Mouse (Mus musculus): ENCODE measurements at regions not wholly inside any gene's neighbourhood (a gene's known extent, or its start where the extent isn't known, plus 50 kb on each side); places are given as distances from the start of the nearest gene placed in this dataset.
A peak's percentile ranks its signal among the peaks of the same experiment; 100 is the strongest.
"Not testable (repeated sequence)": the region's sequence is repeated elsewhere in the genome, so short reads cannot be mapped to it uniquely, and the experiment has no call there.

DNA sequence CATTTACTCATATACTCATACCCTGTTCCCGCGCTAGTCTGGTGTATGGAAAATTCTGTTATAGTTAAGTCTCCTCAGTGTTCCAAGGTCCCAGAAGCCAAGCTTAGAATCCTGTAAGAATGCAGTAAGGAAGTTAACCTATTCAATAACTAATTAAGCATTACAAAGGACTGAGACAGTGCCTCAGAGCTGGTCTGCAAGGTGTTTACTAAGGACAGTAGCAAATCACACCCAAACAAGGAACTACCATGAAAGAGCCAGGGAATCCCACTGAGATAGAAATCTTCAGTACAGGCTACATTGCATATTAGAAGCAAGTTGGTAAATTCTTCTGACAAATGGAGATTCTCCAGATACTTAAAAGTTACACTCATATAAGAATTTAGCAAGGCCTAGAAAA lies 516.7 kb upstream of the Gm10131 start:
- DNase-seq (ENCODE audit: low spot score), result not testable (repeated sequence)

DNA sequence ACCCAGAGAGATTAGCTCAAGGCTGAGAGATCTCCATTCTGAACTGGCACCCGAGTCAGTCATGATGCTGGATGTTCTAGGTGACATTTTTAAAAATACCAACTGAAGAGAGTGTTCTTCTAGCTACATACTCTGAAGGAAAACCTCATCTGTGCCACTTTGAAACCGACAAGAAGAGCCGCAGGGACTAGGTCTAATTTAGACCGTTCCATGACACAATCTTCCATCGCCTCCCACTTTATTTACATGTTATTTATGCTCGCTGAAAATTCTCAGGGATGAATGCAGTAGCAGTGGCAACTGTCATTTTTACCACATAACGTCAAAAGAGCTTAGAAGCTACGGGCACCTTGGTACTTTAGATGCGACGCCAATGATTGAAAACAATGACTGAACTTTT lies 514.1 kb upstream of the Gm10131 start:
- DNase-seq (ENCODE audit: low spot score), result no peak

- DNase-seq (ENCODE audit: low spot score), result no peak
These were observed 512.2 kb upstream of the Gm10131 start for GRCm38 (mm10) chr8:34623783-34624182.

DNA sequence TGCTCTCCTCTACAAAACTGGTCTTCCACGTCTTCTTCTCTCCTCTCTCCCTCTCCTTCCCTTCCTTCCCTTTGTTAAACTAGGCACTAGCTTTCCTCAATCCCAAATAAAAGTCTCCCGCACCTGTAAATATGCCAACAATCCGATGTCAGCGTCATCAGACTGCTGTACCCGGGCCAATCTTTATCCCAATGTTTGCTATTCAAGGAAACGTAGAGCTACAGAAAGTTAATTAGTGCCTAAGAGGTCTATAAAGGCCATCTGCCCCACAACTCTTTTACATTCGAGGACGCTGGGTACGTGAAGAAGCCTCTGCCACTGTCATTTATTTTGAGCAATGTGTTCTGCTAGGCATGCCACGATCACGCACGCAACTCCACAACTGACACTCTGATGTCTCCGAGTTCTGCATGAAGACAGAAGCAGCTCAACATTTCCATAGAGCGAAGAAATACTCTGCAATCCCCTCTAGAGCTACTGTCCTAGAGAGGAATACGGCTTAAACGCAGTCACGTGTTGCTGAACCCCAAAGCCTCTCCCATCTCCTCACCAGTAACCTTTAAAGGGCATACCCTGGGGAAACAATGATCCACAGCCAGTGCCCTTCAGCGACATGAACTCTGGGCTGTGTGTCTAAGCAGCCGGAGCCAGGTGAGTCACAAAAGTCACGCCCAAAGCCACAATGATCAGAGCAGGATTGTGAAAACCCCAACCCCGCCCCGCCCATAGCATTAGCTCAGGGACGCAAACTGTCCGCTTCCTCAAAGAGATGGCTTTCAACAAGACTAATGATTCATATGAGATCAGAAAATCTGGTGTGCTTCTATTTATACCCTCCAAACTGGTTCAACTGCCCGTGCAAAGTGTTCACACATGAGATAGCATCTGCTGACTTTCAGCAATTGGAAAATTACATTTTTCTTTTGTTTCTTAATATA lies 510.9 kb upstream of the Gm10131 start:
- DNase-seq (ENCODE audit: low spot score), result peak; percentile 2

DNA sequence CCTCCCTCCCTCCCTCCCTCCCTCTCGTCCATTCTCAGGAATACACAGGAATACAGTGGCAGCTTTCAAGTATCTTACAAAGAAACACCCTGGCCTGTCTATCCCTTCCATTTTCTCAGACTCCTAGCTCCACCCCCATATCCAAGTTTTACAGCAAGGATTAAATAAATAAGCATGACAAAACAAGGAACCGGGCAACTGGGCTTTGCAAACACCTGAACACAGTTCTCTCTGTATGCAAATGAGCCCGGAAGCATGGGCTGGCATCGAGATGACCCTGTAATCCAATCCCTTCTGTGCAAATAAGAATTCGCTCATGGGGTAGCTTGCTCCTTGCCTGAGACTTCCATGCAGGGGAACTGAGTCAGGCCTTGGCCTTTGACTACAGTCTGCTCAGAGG lies 506.5 kb upstream of the Gm10131 start:
- no peak for DNase-seq (ENCODE audit: low spot score)

DNA sequence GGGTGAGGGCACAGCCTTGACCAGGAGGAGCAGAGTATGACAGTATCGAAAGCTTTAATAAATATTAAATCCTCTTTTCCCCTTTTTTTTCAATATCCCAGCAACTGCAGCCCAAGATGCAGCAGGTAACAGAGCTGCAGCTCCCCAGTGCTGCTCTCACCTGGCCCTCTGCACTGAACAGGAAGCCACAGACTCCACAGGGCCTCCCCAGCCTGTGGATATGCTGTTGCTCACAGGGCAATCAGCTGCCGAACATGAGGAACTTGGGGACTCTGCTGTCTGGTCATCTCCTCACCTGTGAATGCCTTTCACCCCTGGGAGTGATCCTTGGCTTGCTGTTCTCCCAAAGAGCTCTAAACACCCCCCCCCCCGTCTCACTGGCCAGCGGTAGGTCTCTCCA lies 503.4 kb upstream of the Gm10131 start:
- no peak for DNase-seq (ENCODE audit: low spot score)

DNA sequence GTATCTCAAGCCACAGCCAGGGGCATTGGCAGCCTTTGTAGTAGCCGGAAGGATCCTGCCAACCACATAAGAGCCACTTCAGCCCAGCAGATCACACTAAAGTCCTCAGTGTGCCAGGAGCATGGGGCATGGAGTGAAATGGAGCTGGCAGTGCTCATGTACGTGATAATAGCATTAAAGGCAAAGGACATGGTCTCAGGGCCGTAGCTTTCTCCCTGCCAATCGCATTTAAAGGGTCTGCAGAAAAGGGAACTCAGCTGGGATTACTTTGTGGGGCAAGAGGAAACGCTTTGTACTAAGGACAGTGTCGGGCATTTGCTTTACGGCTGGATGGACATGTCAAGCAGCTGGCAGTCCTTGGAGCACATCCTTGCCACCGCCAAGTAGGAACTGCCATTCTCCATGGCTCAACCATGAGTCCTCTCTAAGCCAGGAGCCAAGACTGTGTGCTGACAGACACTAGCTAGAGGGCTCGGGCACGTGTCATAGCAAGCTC lies 502.5 kb upstream of the Gm10131 start:
- no peak for DNase-seq (ENCODE audit: low spot score)

GRCm38 (mm10) chr8:34613138-34613537 lies 501.6 kb upstream of the Gm10131 start:
- no peak for DNase-seq (ENCODE audit: low spot score)

DNA sequence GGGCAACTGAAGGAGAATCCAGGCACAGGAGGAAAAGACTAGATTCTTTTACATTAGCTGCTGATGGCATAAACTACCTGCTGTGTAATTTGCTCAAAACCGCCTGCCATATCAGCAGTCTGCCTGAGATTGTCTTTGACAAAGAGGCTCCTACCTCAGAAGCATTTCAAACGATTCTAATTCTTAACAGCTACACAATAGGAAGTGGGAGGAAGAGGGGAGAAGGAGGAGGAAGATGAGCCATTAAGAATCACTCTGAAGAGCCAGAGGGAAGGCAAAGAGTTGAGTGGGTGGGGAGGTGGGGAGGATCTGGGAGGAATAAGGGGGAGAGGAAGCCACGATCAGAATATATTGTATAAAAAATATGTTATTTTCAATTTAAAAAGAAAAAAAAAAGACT lies 500.9 kb upstream of the Gm10131 start:
- DNase-seq (ENCODE audit: low spot score), result no peak

GRCm38 (mm10) chr8:34610186-34610585 lies 498.6 kb upstream of the Gm10131 start:
- DNase-seq (ENCODE audit: low spot score), result no peak

DNA sequence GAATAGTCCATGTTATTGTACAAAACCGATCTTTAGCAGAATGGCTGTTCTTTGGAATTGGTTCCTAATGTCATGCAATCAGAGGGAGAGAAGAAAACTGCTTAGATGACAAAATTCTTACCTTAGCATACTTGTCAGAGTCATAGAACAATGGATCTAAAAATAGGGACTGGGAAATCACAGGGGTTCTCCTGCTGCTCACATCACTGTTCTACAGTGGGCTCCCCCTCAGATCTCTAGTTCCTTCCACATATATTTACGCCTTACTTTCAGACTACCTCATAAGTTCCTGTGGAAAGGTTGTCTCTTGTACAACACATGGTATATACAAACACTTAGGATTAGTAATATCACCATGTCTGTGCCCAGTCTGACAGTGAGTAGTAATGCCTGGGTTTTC lies 495.9 kb upstream of the Gm10131 start:
- no peak for DNase-seq (ENCODE audit: low spot score)

GRCm38 (mm10) chr8:34605031-34605430 lies 493.5 kb upstream of the Gm10131 start:
- DNase-seq (ENCODE audit: low spot score), result no peak

- no peak for DNase-seq (ENCODE audit: low spot score)
These were observed 493.0 kb upstream of the Gm10131 start for GRCm38 (mm10) chr8:34604581-34604980.

DNA sequence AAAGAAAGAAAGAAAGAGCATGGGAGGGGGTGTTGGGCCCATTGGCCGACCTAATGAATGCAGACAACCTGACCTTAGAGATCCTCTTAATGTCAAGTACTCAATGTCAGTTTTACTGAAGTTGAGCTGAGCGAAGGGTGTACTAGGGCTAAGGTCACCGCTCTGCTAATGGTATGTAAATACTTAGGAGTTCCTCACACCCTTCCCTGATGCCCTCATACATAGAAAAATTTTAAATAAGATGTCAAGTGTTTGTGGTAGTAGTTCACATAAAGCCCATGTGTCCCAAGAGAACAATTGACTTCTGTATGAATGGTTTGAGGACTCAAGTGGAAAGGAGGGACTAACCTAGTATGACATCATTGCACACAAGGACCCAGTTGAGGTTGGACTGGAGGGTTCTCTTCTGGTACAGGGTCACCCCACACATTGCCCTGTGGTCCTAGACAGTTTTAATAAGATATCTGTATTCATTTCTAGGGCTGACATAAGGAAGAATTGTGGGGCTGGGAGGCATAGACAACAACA lies 490.0 kb upstream of the Gm10131 start:
- no peak for DNase-seq (ENCODE audit: low spot score)

- DNase-seq (ENCODE audit: low spot score), result no peak
These were observed 489.3 kb upstream of the Gm10131 start for GRCm38 (mm10) chr8:34600880-34601279.

DNA sequence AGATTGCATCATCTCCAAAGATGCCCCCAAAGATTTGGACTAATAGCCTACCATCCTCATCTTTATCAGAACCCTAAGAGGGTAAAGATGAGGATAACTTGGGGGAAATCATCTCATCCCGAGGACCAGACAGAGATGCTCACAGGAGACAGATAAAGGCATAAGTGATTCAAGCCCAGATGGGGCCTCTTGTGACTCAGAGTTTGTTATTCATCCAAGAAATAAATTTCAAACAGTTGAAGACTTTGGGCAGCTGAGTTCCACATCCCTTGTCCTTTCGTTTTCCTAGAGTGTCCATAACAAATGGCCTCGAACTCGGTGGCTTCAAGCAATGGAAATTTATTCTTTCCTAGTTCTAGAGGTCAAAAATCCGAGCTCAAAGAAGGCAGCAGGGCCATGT lies 485.1 kb upstream of the Gm10131 start:
- no peak for DNase-seq (ENCODE audit: low spot score)

DNA sequence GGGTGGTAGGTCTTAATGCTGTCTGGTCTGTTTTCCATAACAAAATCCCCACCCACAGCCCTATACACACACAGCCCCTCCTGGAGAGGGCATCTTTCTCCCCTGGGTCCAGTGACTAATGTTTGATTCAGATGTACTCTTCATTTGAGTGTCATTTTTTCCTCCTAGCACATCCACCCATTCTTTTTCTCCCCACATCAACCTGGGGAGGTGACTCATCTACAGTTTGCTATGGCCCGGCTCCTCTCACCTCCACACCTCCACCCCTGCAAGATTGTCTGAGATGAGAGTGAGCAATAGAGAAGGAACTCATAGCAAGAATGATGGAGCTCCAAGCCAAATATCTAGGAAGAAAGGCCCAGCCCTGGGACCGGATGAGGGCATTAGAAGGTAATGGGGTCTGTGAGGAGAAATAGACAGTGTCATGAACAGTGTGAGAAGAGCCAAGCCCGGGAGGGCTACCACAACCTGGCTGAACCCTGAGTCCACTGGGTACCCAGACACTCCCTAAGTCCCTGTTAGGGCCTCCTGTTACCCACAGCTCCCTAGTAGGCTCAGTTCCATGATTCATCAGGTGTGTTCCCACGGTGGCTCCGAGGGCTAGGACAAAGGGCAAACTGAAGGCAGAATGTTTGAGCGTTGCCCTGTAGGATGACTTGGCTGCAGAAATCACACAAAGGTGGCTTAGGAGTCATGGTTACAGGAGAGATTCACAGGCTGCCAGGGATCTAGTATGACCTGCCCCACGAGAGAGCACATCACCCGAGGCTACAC lies 479.6 kb upstream of the Gm10131 start:
- DNase-seq (ENCODE audit: low spot score), result no peak

- no peak for DNase-seq (ENCODE audit: low spot score)
These were observed 466.5 kb upstream of the Gm10131 start for GRCm38 (mm10) chr8:34578043-34578442.

- no peak for DNase-seq (ENCODE audit: low spot score)
These were observed 462.5 kb upstream of the Gm10131 start for GRCm38 (mm10) chr8:34574009-34574408.

GRCm38 (mm10) chr8:34573007-34573881 lies 461.7 kb upstream of the Gm10131 start:
- DNase-seq (ENCODE audit: low spot score), result no peak

GRCm38 (mm10) chr8:34571736-34572135 lies 460.2 kb upstream of the Gm10131 start:
- no peak for DNase-seq (ENCODE audit: low spot score)

DNA sequence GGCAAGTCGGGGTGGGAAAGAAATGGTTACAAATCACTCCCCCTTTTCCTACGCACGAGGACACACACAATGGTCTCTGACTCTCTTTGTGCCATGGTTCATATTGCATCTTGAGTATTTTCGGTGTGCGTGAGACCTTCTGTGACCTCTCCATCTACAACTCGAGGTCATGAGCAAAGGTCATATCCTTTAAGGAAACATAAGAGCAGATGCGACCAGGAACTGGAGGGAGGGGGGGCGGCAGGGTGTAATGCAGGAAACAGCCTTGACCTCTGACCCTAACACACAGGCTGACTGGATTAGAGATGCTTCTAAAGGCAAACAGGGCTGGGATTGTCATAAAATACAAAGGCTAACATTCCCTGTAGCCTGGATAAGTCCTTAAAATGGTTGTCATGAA lies 450.7 kb upstream of the Gm10131 start:
- no peak for DNase-seq (ENCODE audit: low spot score)

Measured in spleen, adult 12 weeks (tissue).